Mouse (Mus musculus) ES-E14 (cell line): ENCODE results near the gene 9130213A22Rik.

Source experiments
- CHD2 ChIP-seq: IDR thresholded peaks from 2 replicates; pipeline ENCODE4 v1.6.1; 2014; ENCODE audit warnings: mild to moderate bottlenecking, low read depth, low read length, inconsistent platforms
- HCFC1 ChIP-seq: IDR thresholded peaks from 2 replicates; pipeline ENCODE4 v1.6.1; 2012; ENCODE audit warnings: low read length, inconsistent platforms, borderline replicate concordance; ENCODE audit not compliant: insufficient read depth
- MAFK ChIP-seq: IDR thresholded peaks from 2 replicates; pipeline ENCODE4 v1.6.1; 2014; ENCODE audit warnings: mild to moderate bottlenecking, low read depth, low read length, inconsistent platforms; ENCODE audit not compliant: insufficient read depth
- ZC3H11A ChIP-seq: IDR thresholded peaks from 2 replicates; pipeline ENCODE4 v1.6.1; 2012; ENCODE audit warnings: low read depth, mild to moderate bottlenecking, inconsistent platforms, low read length, borderline replicate concordance

DNA sequence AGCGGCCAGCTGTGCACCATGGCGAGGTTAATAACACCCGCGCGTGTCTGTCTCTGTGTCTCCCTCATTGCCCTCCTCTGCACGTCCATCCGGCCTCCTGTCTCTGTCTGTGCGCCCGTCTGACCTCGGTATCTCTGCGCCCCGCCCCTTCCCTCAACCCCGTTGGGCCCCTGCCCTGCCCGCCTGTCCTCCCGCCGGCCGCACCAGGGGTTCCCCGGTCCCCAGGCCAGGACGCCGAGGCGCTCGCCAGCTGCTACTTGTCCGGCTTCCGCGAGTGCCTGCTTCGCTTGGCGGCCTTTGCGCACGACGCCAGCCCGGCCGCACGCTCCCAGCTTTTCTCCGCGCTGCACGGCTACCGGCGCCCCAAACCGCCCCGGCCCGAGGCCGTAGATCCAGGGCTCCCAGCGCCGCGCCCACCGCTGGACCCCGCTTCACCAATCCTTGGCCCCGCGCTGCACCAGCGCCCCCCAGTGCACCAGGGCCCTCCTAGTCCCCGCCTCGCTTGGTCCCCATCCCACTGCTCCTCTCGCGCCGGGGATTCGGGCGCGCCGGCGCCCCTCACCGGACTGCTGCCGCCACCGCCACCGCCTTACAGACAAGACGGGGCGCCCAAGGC, at the start of gene 9130213A22Rik:
- no peak for TF ChIP-seq ZC3H11A
- TF ChIP-seq MAFK, result no peak
- no peak for TF ChIP-seq CHD2
- TF ChIP-seq HCFC1, result no peak
